Mouse (Mus musculus) thymus, postnatal 0 days (tissue): Measurements from ENCODE around the gene A630095N17Rik. TPM values are rescaled to one million over a fixed set of nuclear protein-coding genes. Genes with fewer than 3 reads are reported as not detected.

Source experiments
- DNase-seq: peaks from one replicate; pipeline ENCODE4 v3.0.0-alpha.2; 2015; ENCODE audit warnings: low spot score
- microRNA-seq: library from miRNA; unstranded; fragments of <30 nt; microRNA quantifications from one replicate; pipeline ENCODE4, GENCODE M21; 2016; ENCODE audit warnings: borderline number of aligned reads
- polyA plus RNA-seq: library from polyadenylated mRNA; unstranded; fragments of >200 nt; fragmentation: Nextera tagmentation; extraction: Ambion mirVana; gene quantifications from 2 replicates; pipeline ENCODE4 v1.2.1, GENCODE M21; 2015

The A630095N17Rik gene
- polyA plus RNA-seq, 1 experiment from 2014 or later: 0.78 TPM

DNA sequence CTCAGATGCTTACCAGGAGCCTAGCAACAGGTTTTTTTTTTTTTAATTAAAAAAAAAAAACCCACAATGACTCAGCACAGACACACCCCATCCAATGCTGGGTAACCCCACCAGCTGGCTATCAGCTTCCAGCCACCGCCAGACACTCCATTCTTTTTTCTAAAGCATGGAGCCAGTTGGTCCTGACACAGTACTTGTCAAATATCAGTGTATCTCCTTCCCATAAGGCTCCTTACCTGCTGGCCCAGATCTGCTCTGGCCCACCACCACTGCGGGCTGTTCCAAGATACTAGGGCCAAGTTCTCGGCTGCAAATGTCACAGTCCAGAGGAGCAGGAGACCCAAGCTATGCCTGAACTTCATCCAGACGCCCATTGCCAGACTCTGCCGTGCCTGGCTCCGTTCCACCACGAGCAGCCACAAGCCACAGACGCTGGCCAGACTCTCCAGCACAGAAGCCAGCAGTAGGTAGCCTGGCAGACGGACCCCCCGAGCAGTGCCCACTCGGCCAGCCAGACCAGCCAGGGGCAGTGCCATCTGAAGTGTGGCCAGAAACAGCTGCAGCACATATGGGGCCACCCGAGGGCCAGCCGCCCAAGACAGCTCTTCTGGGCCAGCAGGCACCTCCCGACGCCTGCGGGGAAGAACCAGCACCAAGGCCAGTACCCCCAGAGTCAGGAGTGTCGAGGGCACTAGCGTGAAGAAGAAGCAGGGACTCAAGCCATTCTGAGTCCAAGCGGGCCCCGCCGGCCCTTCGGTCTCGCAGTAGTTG, 52.4 kb downstream of the A630095N17Rik start:
- peak; percentile 13 for DNase-seq

Small RNA genes within 50 kb of the gene (microRNA-seq; reads per million reads assigned to microRNA genes)
- gene Gm27943: not detected

Other genes with a start within 250 kb of the A630095N17Rik start
- 14.6 and 15.7 TPM in 2 replicates for gene Nhej1, start 106.9 kb downstream of the A630095N17Rik start, polyA plus RNA-seq
- 0.20 and 0.41 TPM in 2 replicates for gene Slc23a3, start 98.2 kb downstream of the A630095N17Rik start, polyA plus RNA-seq
- gene Cnppd1, start 89.4 kb downstream of the A630095N17Rik start, polyA plus RNA-seq: 74.5 and 79.4 TPM in 2 replicates
- 41.8 and 43.7 TPM in 2 replicates for gene Retreg2, start 89.3 kb downstream of the A630095N17Rik start, polyA plus RNA-seq
- 47.8 and 48.6 TPM in 2 replicates for gene Zfand2b, start 63.5 kb downstream of the A630095N17Rik start, polyA plus RNA-seq
- 9.4 and 11.4 TPM in 2 replicates for gene Abcb6, start 51.7 kb downstream of the A630095N17Rik start, polyA plus RNA-seq
- gene Ankzf1, start 40.0 kb downstream of the A630095N17Rik start, polyA plus RNA-seq: 16.0 and 17.7 TPM in 2 replicates
- gene Atg9a, start 39.9 kb downstream of the A630095N17Rik start, polyA plus RNA-seq: 12.7 and 14.3 TPM in 2 replicates
- 10.9 and 11.3 TPM in 2 replicates for gene Glb1l, start 21.3 kb downstream of the A630095N17Rik start, polyA plus RNA-seq
- 114 and 120 TPM in 2 replicates for gene Stk16, start 21.3 kb downstream of the A630095N17Rik start, polyA plus RNA-seq
- gene Tuba4a, start 12.2 kb downstream of the A630095N17Rik start, polyA plus RNA-seq: 170 and 193 TPM in 2 replicates
- gene Dnajb2, start 4.3 kb upstream of the A630095N17Rik start, polyA plus RNA-seq: 14.2 and 14.7 TPM in 2 replicates
- gene Ptprn, start 32.4 kb upstream of the A630095N17Rik start, polyA plus RNA-seq: 0.98 and 1.1 TPM in 2 replicates
- 1.5 and 1.7 TPM in 2 replicates for gene Resp18, start 46.3 kb upstream of the A630095N17Rik start, polyA plus RNA-seq
- gene Dnpep, start 85.9 kb upstream of the A630095N17Rik start, polyA plus RNA-seq: 84.3 and 87.0 TPM in 2 replicates
- gene Des, start 128.2 kb upstream of the A630095N17Rik start, polyA plus RNA-seq: 6.0 and 7.4 TPM in 2 replicates
- gene Speg, start 143.2 kb upstream of the A630095N17Rik start, polyA plus RNA-seq: 1.6 and 1.8 TPM in 2 replicates
- 51.4 and 58.5 TPM in 2 replicates for gene Gmppa, start 203.8 kb upstream of the A630095N17Rik start, polyA plus RNA-seq
- gene Asic4, start 218.3 kb upstream of the A630095N17Rik start, polyA plus RNA-seq: not detected in 2 replicates
- 10.7 and 11.4 TPM in 2 replicates for gene Chpf, start 247.2 kb upstream of the A630095N17Rik start, polyA plus RNA-seq
- gene Tmem198, start 247.4 kb upstream of the A630095N17Rik start, polyA plus RNA-seq: 0.30 and 0.39 TPM in 2 replicates